Mouse (Mus musculus) limb, embryonic 12.5 days (tissue): ENCODE data around the gene Nyx. TPM values are rescaled to one million over a fixed set of nuclear protein-coding genes. Genes with fewer than 3 reads are reported as not detected.

Experiments used
- ATAC-seq: fragments of 200-750 bp; cut with Nextera tagmentation; 2 replicates; pipeline ENCODE4 v1.8.0; 2017; ENCODE audit warnings: low read depth, moderate TSS enrichment; ENCODE audit not compliant: insufficient number of reproducible peaks, insufficient read depth, low FRiP score, low TSS enrichment
- H3K27ac ChIP-seq: fragments of 300-500 bp; sonication (generic); 2 replicates; pipeline ENCODE4 v1.5.1; 2016; ENCODE audit warnings: mild to moderate bottlenecking, moderate library complexity
- H3K27me3 ChIP-seq: fragments of 300-500 bp; sonication (generic); 2 replicates; pipeline ENCODE4 v1.6.1; 2016; ENCODE audit warnings: mild to moderate bottlenecking, moderate library complexity
- H3K36me3 ChIP-seq: fragments of 300-500 bp; sonication (generic); 2 replicates; pipeline ENCODE4 v1.6.1; 2016; ENCODE audit warnings: mild to moderate bottlenecking, moderate library complexity
- H3K4me1 ChIP-seq: fragments of 300-500 bp; sonication (generic); replicated peaks from 2 replicates; pipeline ENCODE4 v1.6.1; 2016
- H3K4me2 ChIP-seq: fragments of 300-500 bp; sonication (generic); 2 replicates; pipeline ENCODE4 v1.6.1; 2016; ENCODE audit warnings: mild to moderate bottlenecking, moderate library complexity
- H3K4me3 ChIP-seq: fragments of 300-500 bp; sonication (generic); replicated peaks from 2 replicates; pipeline ENCODE4 v1.5.1; 2016; ENCODE audit warnings: mild to moderate bottlenecking
- H3K9ac ChIP-seq: fragments of 300-500 bp; sonication (generic); replicated peaks from 2 replicates; pipeline ENCODE4 v1.6.1; 2016; ENCODE audit warnings: mild to moderate bottlenecking, moderate library complexity
- H3K9me3 ChIP-seq: fragments of 300-500 bp; sonication (generic); 2 replicates; pipeline ENCODE4 v1.6.1; 2016; ENCODE audit warnings: mild to moderate bottlenecking, moderate library complexity
- whole genome bisulfite sequencing: fragments of 180-500 bp; shearing (Covaris S2); methylation state at CpG from one replicate; pipeline ENCODE4 v1.1.7; 2016; 5-methylcytosine and 5-hydroxymethylcytosine counted together
- polyA plus RNA-seq: library from polyadenylated mRNA; unstranded; fragments of >200 nt; fragmentation: Nextera tagmentation; extraction: Ambion mirVana; gene quantifications from 2 replicates; pipeline ENCODE4 v1.2.1, GENCODE M21; 2016

Nyx gene
- polyA plus RNA-seq, 1 experiment from 2014 or later, result 0.09 TPM

DNA sequence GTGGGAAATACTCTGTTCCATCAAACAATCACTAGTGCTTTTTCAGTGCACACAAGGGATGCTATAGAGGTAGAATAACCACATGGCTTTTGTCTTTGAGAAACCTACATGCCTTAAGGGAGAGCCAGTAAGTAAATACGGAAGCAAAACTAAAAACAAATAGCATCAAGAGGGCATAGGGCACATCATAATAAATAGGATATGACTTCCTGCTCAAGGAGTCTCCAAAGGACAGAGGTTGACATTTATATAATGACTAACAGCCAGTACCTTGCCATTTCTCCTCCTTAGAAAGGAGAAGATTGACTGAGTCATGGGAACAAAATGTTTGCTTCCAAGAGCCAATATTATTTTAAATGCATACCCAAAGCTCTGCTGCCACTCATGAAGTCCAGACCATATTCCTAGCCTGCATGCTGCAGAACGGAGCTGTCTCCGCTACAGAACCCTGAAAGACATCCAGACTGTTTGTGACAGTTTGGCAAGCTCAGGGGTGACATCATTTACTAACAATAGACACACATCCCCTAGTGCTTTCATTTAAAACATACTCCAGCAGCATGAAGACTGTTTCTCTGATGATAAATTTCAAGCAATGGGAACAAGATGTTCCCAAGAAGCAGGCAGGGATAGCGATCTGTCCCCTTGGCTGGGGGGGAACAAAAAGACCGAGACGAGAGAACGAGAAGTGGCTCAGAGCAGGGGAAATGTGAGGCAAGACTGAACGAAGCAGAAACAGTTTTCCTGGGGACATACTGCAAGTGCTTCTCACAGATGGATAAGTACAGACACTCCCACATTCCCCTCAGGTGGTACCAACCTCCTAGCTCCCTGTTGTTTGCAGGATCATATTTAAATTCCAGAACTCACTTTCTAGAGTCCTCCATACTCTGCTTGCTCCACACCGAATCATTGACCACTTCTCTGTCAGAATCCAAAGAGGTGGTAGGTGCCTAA lies 3.5 kb downstream of the Nyx start:
- Histone ChIP-seq H3K27me3 (peaks cover 13% of the 10 kb centered on the region; the same call in 1 of the 2 replicates), H3K36me3 (no peaks in the 10 kb centered on the region), H3K27ac (no peak overlapping the region), H3K9me3 (no peaks in the 10 kb centered on the region), H3K4me3 (no peak overlapping the region), H3K4me1 (no peaks in the 10 kb centered on the region), H3K4me2 (no peak overlapping the region), H3K9ac (no peak overlapping the region)
- ATAC-seq, result no peak
- 77% methylated on average over 9 of the region's 9 CpGs for WGBS

DNA sequence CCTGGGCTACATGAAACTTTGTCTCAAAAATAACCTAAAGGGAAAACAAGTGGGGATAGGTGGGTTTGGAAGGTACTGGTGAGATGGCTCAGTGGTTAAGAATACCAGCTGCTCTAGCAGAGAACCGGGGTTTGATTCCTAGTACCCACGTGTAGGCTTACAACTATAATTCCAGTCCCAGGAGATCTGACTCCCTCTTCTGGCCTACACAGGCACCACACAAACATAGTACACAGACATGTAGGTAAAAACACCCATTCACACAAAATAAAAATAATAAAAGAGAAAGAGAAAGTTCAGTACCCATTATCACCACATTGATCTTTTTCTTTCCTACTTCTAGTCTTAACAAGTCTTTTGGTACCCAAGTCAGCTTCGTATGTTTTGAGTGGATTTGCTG lies 6.0 kb downstream of the Nyx start:
- Histone ChIP-seq H3K4me2 (no peak overlapping the region), H3K27ac (no peak overlapping the region), H3K4me1 (no peaks in the 10 kb centered on the region), H3K9me3 (no peaks in the 10 kb centered on the region), H3K36me3 (no peaks in the 10 kb centered on the region), H3K4me3 (no peak overlapping the region), H3K9ac (no peak overlapping the region), H3K27me3 (peaks cover 24% of the 10 kb centered on the region)
- ATAC-seq, result no peak
- WGBS, result 80% methylated on average over 3 of the region's 3 CpGs

DNA sequence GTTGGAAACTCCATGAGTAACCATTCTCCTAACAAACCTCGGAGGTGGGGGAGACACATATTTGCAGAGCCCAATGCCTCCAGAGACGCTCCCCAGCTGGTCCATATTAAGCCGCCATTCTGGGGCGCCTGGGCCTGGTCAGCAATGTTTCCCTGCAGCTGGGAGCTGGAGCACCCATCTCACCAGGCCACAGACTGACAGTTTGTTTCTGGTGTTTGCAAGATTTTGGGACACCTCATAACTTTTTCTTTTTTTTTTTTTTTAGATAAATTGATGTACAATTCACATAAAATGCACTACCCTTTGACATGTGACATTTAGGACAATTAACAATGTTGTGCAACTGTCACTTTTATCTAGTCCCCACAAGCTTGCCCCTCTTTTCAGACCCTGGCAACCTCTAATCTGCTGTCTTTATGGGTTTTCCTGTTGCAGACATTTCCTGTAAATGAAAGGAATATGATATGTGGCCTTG lies 6.9 kb downstream of the Nyx start:
- Histone ChIP-seq H3K4me3 (no peak overlapping the region), H3K9ac (no peak overlapping the region), H3K4me2 (no peak overlapping the region), H3K27ac (no peak overlapping the region), H3K36me3 (no peaks in the 10 kb centered on the region), H3K27me3 (peaks cover 23% of the 10 kb centered on the region), H3K9me3 (no peaks in the 10 kb centered on the region), H3K4me1 (no peaks in the 10 kb centered on the region)
- 70% methylated on average over 4 of the region's 4 CpGs for WGBS
- no peak for ATAC-seq

DNA sequence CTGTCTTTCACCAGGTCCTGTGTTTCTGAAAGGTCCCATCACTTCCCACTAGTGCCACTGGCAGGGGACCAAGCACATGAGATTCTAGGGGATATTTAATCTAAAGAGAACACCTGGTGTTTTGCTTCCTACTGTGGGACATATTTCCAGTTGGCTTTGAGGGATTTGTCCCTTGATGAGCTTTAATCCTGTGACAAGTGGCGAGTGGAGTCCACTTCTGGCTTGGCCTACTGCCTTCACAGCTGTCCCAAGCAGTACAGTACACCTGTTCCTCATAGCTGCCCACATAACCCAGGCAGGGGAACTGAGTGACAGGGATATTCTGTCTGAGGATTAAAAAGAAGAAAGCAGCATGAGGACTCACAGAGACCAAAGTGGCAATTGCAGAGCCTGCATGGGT lies 9.5 kb downstream of the Nyx start:
- ATAC-seq, result no peak
- no peak overlapping the region for H3K9ac ChIP-seq
- WGBS, result 27% methylated on average over 1 of the region's 1 CpGs
- H3K9me3 ChIP-seq, result no peaks in the 10 kb centered on the region
- no peak overlapping the region for H3K4me3 ChIP-seq
- no peaks in the 10 kb centered on the region for H3K36me3 ChIP-seq
- H3K27me3 ChIP-seq, result peaks cover 35% of the 10 kb centered on the region
- no peak overlapping the region for H3K4me2 ChIP-seq
- H3K27ac ChIP-seq, result no peak overlapping the region
- H3K4me1 ChIP-seq, result no peaks in the 10 kb centered on the region

DNA sequence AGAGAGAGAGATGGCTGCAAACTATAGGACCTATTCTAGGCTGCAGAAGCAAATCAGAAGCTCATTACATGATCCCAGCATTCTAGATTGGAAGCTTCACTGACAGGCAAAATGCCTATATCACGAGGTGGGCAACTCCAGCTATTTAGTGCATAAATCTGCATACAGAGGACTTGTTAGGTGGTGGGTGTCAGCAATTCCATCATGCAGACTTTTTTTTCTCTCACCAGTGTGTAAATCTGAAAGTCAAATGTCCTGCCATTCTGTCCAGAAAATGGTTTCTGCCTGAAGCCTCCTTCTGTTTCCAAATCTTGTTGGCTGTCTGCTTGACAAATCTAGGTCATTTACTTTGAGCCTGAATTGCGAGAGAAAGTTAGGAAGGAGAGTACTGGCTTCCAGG lies 11.7 kb downstream of the Nyx start:
- Histone ChIP-seq H3K4me3 (no peak overlapping the region), H3K27me3 (peaks cover 35% of the 10 kb centered on the region), H3K4me1 (no peaks in the 10 kb centered on the region), H3K9me3 (no peaks in the 10 kb centered on the region), H3K36me3 (no peaks in the 10 kb centered on the region), H3K9ac (no peak overlapping the region), H3K27ac (no peak overlapping the region), H3K4me2 (no peak overlapping the region)
- WGBS, result 69% methylated on average over 2 of the region's 2 CpGs
- ATAC-seq, result no peak

DNA sequence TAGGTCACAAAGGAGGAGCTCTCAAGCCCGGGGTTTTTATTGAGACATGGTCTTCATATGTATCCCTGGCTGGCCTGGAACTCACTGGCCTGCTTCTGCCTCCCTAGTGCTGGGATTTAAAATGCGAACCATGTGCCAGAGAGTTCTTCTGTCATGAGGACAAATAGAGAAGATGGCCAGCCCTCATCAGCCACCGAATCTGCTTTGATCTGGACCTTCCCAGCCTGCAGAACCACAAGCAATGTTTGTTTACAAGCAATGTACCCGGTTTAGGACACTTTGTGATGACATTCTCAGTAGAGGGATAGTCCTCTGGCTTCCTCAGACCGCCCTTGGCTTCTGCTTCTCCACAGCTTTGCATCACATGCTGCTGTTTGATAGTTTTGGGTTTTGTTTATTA lies 12.4 kb downstream of the Nyx start:
- H3K4me1 ChIP-seq, result no peaks in the 10 kb centered on the region
- H3K9me3 ChIP-seq, result no peaks in the 10 kb centered on the region
- H3K9ac ChIP-seq, result no peak overlapping the region
- no peaks in the 10 kb centered on the region for H3K36me3 ChIP-seq
- 58% methylated on average over 5 of the region's 5 CpGs for WGBS
- no peak for ATAC-seq
- H3K27ac ChIP-seq, result no peak overlapping the region
- H3K4me2 ChIP-seq, result no peak overlapping the region
- H3K4me3 ChIP-seq, result no peak overlapping the region
- peaks cover 38% of the 10 kb centered on the region for H3K27me3 ChIP-seq

DNA sequence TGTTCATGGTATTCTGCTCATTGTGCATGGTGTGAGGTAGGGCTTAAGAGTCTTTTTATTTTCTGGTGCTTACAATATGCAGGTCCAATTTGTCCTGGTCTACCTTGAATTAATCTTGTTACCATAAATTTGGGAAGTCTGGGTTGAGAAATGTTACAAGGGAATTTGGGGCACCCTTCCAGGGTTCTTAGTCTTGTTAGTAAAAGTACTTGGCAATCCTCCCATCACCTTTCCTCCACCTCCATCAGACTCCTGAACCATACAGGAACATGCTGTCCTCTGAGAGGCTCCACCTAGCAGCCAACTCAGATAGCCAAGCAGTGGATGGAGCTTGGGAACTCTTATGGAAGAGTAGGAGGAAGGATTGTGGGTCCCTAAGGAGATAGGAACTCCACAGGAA lies 13.7 kb downstream of the Nyx start:
- no peak overlapping the region for H3K4me2 ChIP-seq
- H3K9ac ChIP-seq, result no peak overlapping the region
- no peaks in the 10 kb centered on the region for H3K4me1 ChIP-seq
- H3K27me3 ChIP-seq, result peaks cover 41% of the 10 kb centered on the region
- no peaks in the 10 kb centered on the region for H3K36me3 ChIP-seq
- ATAC-seq, result no peak
- H3K4me3 ChIP-seq, result no peak overlapping the region
- no peak overlapping the region for H3K27ac ChIP-seq
- H3K9me3 ChIP-seq, result no peaks in the 10 kb centered on the region

DNA sequence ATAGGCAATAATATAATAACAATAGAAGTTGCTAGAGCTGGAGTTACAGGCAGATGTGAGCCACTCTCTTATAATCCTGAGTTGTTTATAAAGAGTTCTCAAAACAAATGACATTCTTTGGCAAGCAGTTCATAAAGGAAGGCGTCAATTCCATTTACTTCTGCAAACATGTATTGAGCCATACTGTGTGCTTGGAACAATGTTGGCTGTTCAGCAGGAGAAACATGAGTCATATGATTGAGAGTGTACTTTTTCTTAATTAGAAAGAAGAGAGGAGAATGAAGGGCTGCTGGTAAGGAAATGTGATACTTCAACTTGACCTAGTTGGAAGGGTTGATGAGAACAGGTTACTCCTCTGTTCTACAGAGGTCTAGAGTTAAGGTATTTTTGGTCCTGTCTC lies 16.7 kb downstream of the Nyx start:
- no peaks in the 10 kb centered on the region for H3K4me1 ChIP-seq
- H3K4me2 ChIP-seq, result no peak overlapping the region
- no peaks in the 10 kb centered on the region for H3K36me3 ChIP-seq
- H3K9ac ChIP-seq, result no peak overlapping the region
- 83% methylated on average over 1 of the region's 1 CpGs for WGBS
- no peaks in the 10 kb centered on the region for H3K9me3 ChIP-seq
- no peak overlapping the region for H3K27ac ChIP-seq
- H3K27me3 ChIP-seq, result peaks cover 46% of the 10 kb centered on the region
- H3K4me3 ChIP-seq, result no peak overlapping the region
- no peak for ATAC-seq

DNA sequence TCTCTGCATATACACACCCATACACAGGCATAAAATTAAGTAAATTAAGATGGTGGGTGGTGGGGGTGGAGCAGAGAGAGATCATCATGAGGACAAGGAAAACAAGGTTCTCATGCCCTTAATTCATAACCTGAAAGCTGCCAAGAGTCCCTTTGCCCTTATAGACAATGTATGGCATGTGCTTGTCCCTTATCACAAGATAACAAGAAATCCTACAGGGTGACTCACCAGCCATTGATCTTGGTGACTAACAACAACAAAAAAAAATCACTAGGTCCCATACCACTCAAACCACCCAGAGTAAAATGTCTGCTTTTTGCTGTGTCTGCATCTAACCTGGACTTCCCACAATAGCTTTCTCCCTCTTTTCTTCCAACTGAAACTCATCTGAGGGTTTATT lies 18.5 kb downstream of the Nyx start:
- no peak overlapping the region for H3K4me3 ChIP-seq
- no peaks in the 10 kb centered on the region for H3K4me1 ChIP-seq
- no peaks in the 10 kb centered on the region for H3K9me3 ChIP-seq
- H3K9ac ChIP-seq, result no peak overlapping the region
- no peak overlapping the region for H3K4me2 ChIP-seq
- no peaks in the 10 kb centered on the region for H3K36me3 ChIP-seq
- H3K27me3 ChIP-seq, result peaks cover 33% of the 10 kb centered on the region
- H3K27ac ChIP-seq, result no peak overlapping the region
- no peak for ATAC-seq

DNA sequence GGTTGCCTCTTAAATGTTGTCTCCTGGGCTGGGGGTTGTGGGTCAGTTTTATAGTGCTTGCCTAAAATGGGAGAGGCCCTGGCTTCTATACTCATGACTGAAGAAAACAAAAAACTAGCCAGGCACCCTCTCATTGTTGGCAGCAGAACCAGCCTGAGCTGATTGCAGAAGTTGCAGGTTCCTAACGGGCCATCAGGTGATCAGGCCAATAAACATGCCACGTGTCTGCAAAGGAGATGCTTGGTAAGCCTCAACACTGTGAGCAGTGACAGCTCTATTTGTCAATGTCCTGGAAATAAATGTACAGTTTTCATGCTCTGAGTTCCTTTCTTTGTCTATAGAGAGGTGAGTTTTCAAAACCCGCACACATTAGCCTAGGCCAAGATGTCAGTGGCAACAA lies 23.1 kb downstream of the Nyx start:
- H3K4me3 ChIP-seq, result no peak overlapping the region
- no peaks in the 10 kb centered on the region for H3K9me3 ChIP-seq
- H3K27ac ChIP-seq, result no peak overlapping the region
- H3K9ac ChIP-seq, result no peak overlapping the region
- 86% methylated on average over 3 of the region's 3 CpGs for WGBS
- no peak for ATAC-seq
- H3K27me3 ChIP-seq, result peaks cover 26% of the 10 kb centered on the region
- H3K4me1 ChIP-seq, result no peaks in the 10 kb centered on the region
- no peaks in the 10 kb centered on the region for H3K36me3 ChIP-seq
- no peak overlapping the region for H3K4me2 ChIP-seq

DNA sequence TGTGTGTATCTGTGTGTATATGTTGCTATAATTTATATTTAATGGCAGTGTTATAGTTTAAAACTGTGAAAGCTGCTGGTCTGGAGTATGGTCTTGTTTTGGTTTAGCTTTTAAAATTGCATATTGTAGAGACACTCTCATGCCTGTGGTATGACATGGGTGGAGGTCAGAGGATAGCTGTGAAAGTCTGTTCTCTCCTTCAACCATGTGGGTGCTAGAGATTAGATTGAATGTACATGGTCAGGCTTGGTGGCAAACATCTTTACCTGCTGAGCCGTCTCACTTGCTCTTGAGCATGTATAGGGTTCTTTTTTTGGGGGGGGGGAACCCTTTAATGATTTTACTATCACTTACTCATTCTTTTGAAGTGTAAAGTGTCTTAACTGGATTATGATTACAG lies 23.9 kb downstream of the Nyx start:
- 87% methylated on average over 1 of the region's 1 CpGs for WGBS

DNA sequence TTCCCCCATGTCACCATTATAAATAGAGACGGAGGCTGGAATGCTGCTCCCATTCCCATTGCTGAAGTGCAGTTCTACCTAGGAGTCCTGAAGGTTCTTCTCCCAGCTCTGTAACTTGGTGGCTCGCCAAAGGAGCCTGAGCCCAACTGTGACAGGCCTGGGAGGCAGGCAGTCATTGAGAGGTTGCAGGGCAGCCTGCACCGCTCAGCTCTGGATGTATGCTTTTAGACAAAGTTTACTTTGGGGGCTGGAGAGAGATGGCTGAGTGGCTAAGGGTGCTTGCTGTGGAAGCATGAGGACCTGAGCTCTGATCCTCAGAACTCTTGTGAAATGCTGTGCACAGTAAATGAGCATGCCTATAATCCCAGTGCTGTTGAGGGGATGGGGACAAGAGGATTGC lies 25.0 kb downstream of the Nyx start:
- no peak overlapping the region for H3K4me3 ChIP-seq
- WGBS, result 81% methylated on average over 3 of the region's 3 CpGs
- no peak for ATAC-seq

More for the DNA sequence above, 23.9 kb downstream of the Nyx start:
- ATAC-seq, result no peak
- Histone ChIP-seq H3K4me1 (no peaks in the 10 kb centered on the region), H3K4me3 (no peak overlapping the region), H3K27ac (no peak overlapping the region), H3K9ac (no peak overlapping the region), H3K36me3 (no peaks in the 10 kb centered on the region), H3K9me3 (no peaks in the 10 kb centered on the region), H3K27me3 (peaks cover 26% of the 10 kb centered on the region), H3K4me2 (no peak overlapping the region)

More for the DNA sequence above, 25.0 kb downstream of the Nyx start:
- Histone ChIP-seq H3K4me2 (no peak overlapping the region), H3K9ac (no peak overlapping the region), H3K27me3 (peaks cover 17% of the 10 kb centered on the region), H3K36me3 (no peaks in the 10 kb centered on the region), H3K4me1 (no peaks in the 10 kb centered on the region), H3K9me3 (no peaks in the 10 kb centered on the region), H3K27ac (no peak overlapping the region)
